Mouse (Mus musculus) stomach, postnatal 0 days (tissue): Measurements from ENCODE around the gene Slc34a3.

Source experiments
- CTCF ChIP-seq: IDR thresholded peaks from 2 replicates; pipeline ENCODE4 v1.5.1; 2016; ENCODE audit warnings: antibody characterized with exemption, low read depth, mild to moderate bottlenecking, moderate library complexity
- EP300 ChIP-seq: optimal IDR thresholded peaks from 2 replicates; pipeline ENCODE3; 2016; ENCODE audit warnings: antibody characterized with exemption

- no peak for TF ChIP-seq CTCF
- no peak for TF ChIP-seq EP300
These were observed 37.8 kb downstream of the Slc34a3 start, which contains the start of gene Tor4a for GRCm38 (mm10) chr2:25196172-25196954.
